Mouse (Mus musculus) c-Kit-positive CD71-positive TER-119-negative erythroid progenitor cells, embryonic 14.5 days (primary cell): ENCODE results near the gene Nod1.

Source experiments
- DNase-seq: peaks from one replicate; pipeline ENCODE4 v3.0.0-alpha.2; 2013; ENCODE audit warnings: low read depth

The Nod1 gene

GRCm38 (mm10) chr6:54883424-54883823, 89.0 kb downstream of the Nod1 start:
- DNase-seq: no peak

GRCm38 (mm10) chr6:54880086-54880485, 92.3 kb downstream of the Nod1 start:
- no peak for DNase-seq

GRCm38 (mm10) chr6:54878546-54878945, 93.9 kb downstream of the Nod1 start:
- DNase-seq: no peak

GRCm38 (mm10) chr6:54877651-54878050, 94.8 kb downstream of the Nod1 start:
- no peak for DNase-seq

GRCm38 (mm10) chr6:54876782-54877181, 95.6 kb downstream of the Nod1 start:
- DNase-seq: no peak
